In the genomic region with DNA sequence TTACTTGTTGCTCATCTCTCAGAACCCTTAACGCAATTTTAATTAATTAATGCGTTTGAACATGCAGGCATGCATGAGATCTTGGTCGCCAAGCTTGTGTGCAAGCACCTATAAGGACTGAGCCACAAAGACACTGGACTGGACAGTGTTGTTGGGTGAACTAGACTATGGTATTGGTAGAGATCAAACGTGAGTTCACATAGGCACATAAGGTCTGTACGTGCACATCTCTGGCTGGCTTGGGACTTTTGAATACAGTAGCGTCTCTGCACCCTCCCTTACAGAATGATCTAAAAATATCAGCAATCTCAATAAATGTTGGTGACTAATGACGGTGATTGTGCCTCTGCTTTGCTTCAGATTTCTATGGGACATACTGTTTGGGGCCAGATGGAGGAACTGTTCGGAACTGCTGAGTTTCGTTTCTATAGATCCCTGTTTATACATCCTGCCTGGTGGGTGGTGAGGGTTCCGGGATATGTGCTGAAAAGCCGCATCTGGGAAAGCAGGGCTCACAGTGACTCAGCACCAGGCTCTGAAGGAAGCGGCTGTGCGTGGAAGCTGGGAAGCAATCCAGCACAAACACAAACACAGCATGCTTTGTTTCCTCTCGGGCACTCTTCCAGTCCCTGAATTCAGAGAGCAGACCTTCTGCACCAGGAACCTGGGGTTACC, we compare ENCODE assay signal across 8 mouse cellular contexts. TPM values are rescaled to one million over a fixed set of nuclear protein-coding genes. Genes with fewer than 3 reads are reported as not detected.
A peak's percentile ranks its signal among the peaks of the same experiment; 100 is the strongest.
DNase-seq lines count a peak whose midpoint lies in the region; ATAC-seq and TF ChIP-seq lines count a peak whose summit lies in the region.

No protein-coding gene starts in this region.

- TF ChIP-seq CTCF in heart, adult 2 months (IDR thresholded peaks at IDR 0.05): no peak

- peak; percentile 85 for ATAC-seq in stomach, embryonic 15.5 days (ENCODE audit: insufficient read depth, low FRiP score, low read depth)

- no peak overlapping the region for H3K9ac ChIP-seq in heart, adult 2 months (ENCODE audit: low read depth, low read length)
- H3K9ac ChIP-seq in stomach, embryonic 15.5 days: no peak overlapping the region

- no peak for TF ChIP-seq POLR2A in heart, adult 2 months (IDR thresholded peaks at IDR 0.05; ENCODE audit: insufficient read depth, low read depth, low read length)

- no peaks in the 10 kb centered on the region for H3K27me3 ChIP-seq in heart, adult 2 months (ENCODE audit: control insufficient read depth, insufficient read depth, low read length)
- H3K27me3 ChIP-seq in stomach, embryonic 15.5 days (replicated peaks): no peaks in the 10 kb centered on the region

- no peaks in the 10 kb centered on the region for H3K79me2 ChIP-seq in heart, adult 2 months (replicated peaks; ENCODE audit: control insufficient read depth, insufficient read depth, low read length)

- H3K4me2 ChIP-seq in stomach, embryonic 15.5 days: peak overlapping the region; percentile 28

- no peaks in the 10 kb centered on the region for H3K36me3 ChIP-seq in heart, adult 2 months (ENCODE audit: control insufficient read depth, insufficient read depth, low read length)
- H3K36me3 ChIP-seq in stomach, embryonic 15.5 days: no peaks in the 10 kb centered on the region

- H3K9me3 ChIP-seq in stomach, embryonic 15.5 days: no peaks in the 10 kb centered on the region

- DNase-seq in adrenal gland, postnatal 14 days: peak; percentile 66
- peak; percentile 57 for DNase-seq in embryo, embryonic 10.5 days (ENCODE audit: low spot score)
- DNase-seq in heart, adult 2 months: peak; percentile 68 to 82
- DNase-seq in kidney, adult 18-20 months: peak; percentile 61
- DNase-seq in left cerebral cortex, postnatal 14 days (ENCODE audit: low spot score in 2 of 2): peak; percentile 87 to 94
- DNase-seq in mesoderm, embryonic 11.5 days (ENCODE audit: low read depth, low spot score): peak; percentile 65
- no peak for DNase-seq in urinary bladder, adult 2 months (ENCODE audit: low spot score)

- TF ChIP-seq EP300 in heart, adult 2 months (IDR thresholded peaks at IDR 0.05; ENCODE audit: insufficient read depth, low read depth, low read length): peak; percentile 63

- peak overlapping the region; percentile 47; the same call in 1 of the 2 replicates for H3K27ac ChIP-seq in heart, adult 2 months
- H3K27ac ChIP-seq in stomach, embryonic 15.5 days: peak overlapping the region; percentile 40; the same call in 1 of the 2 replicates

- H3K4me3 ChIP-seq in heart, adult 2 months: peak overlapping the region; percentile 20; the same call in 1 of the 2 replicates
- H3K4me3 ChIP-seq in stomach, embryonic 15.5 days (replicated peaks): no peak overlapping the region

- intact Hi-C loops in heart, adult 2 months (cut with DNase I): no loop called here
- intact Hi-C loops in left cerebral cortex, postnatal 14 days (cut with DNase I): no loop called here

- 22% methylated on average over 14 of the region's 14 CpGs for WGBS in heart, adult 2 months
- 35% methylated on average over 14 of the region's 14 CpGs for WGBS in stomach, embryonic 15.5 days

- peaks cover 2% of the 10 kb centered on the region for H3K4me1 ChIP-seq in heart, adult 2 months (ENCODE audit: control insufficient read depth, insufficient read depth, low read length)
- 0 out of 2 replicates have a peak, but pooled peaks cover 5% of the 10 kb centered on the region for H3K4me1 ChIP-seq in stomach, embryonic 15.5 days

RNA-seq across cellular contexts. Expression of gene Erich3, which starts 28.4 kb away (rescaled TPM):
- total RNA-seq in adrenal gland, postnatal 14 days (2021): 0.37 and 0.45 TPM in 2 replicates
- total RNA-seq in heart, adult 2 months (2021): under 1 TPM; 0.11 to 0.21 TPM
- 0.20 and 0.35 TPM in 2 replicates for polyA plus RNA-seq in heart, adult 2 months (2012; rRNA removed)
- total RNA-seq in left cerebral cortex, postnatal 14 days (2021): 1 to 10 TPM; 6.9 to 9.6 TPM
- 0.10 and 0.14 TPM in 2 replicates for polyA plus RNA-seq in stomach, embryonic 15.5 days (2015; fragmentation: Nextera tagmentation; extraction: Ambion mirVana)
- polyA plus RNA-seq in urinary bladder, adult 2 months (2012; rRNA removed): 0.03 and 0.04 TPM in 2 replicates
